Mouse (Mus musculus): ENCODE data around the gene Sft2d1. TPM values are rescaled to one million over a fixed set of nuclear protein-coding genes. Genes with fewer than 3 reads are reported as not detected.
A peak's percentile ranks its signal among the peaks of the same experiment; 100 is the strongest.

Sft2d1 gene
- polyA plus RNA-seq, 1 experiment from 2014 or later = 67.3 TPM

DNA sequence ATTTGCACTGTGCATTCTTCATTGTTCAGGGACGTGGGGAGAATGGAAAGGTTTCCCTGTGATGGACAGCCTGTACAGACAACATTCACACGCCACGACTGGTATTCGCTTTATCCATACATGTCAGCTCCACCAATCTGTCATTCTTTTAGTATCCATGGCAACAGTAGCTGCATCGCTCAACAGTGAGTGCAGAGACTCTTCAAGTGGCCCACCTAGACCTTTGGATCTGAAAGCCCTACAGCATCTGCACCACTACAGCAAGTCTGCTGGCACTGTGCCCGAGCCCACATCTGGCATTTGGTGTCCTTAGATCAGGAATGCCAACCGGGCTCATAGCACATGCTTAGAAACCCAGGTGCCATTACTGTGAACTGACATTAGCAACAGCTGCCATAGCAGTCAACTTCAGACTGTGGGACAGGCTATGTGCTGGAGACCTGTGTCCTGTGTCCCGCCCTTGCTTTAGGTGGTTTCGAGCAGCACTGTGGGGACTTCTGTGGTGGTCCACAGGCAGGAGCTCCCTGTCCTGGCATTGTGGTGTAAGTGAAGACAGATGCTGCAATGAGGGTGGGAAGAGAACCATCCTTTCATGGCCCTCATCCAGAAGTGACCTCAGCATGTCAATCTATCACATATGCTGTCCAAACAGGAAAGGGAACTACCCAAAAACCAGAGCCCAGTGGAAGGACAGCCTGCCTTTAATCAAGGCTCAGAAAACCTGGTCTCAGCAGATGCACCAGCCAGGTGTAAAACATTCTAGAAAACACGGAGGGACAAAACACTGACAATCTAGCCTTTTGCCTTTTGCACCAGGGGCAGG, 50.6 kb downstream of the Sft2d1 start:
- H3K9me3 ChIP-seq (ENCODE audit: control insufficient read depth, low read length) = no peaks in the 10 kb centered on the region
- ATAC-seq (ENCODE audit: insufficient read depth, low FRiP score, low TSS enrichment) (no peak), DNase-seq (ENCODE audit: low spot score) (no peak)
- no peaks in the 10 kb centered on the region for H3K36me3 ChIP-seq (ENCODE audit: control insufficient read depth, insufficient read depth, low read length)
- no peak overlapping the region for H3K27ac ChIP-seq (ENCODE audit: low read depth, low read length)
- WGBS = 81% methylated on average over 10 of the region's 10 CpGs
- no peaks in the 10 kb centered on the region for H3K27me3 ChIP-seq (ENCODE audit: control insufficient read depth, insufficient read depth, low read length)
- H3K4me2 ChIP-seq (ENCODE audit: low read depth) = no peak overlapping the region
- H3K4me3 ChIP-seq (ENCODE audit: low read depth, low read length) = no peak overlapping the region
- H3K4me1 ChIP-seq (ENCODE audit: control insufficient read depth, insufficient read depth, low read length) = no peaks in the 10 kb centered on the region
- no peak overlapping the region for H3K9ac ChIP-seq (ENCODE audit: low read length)

DNA sequence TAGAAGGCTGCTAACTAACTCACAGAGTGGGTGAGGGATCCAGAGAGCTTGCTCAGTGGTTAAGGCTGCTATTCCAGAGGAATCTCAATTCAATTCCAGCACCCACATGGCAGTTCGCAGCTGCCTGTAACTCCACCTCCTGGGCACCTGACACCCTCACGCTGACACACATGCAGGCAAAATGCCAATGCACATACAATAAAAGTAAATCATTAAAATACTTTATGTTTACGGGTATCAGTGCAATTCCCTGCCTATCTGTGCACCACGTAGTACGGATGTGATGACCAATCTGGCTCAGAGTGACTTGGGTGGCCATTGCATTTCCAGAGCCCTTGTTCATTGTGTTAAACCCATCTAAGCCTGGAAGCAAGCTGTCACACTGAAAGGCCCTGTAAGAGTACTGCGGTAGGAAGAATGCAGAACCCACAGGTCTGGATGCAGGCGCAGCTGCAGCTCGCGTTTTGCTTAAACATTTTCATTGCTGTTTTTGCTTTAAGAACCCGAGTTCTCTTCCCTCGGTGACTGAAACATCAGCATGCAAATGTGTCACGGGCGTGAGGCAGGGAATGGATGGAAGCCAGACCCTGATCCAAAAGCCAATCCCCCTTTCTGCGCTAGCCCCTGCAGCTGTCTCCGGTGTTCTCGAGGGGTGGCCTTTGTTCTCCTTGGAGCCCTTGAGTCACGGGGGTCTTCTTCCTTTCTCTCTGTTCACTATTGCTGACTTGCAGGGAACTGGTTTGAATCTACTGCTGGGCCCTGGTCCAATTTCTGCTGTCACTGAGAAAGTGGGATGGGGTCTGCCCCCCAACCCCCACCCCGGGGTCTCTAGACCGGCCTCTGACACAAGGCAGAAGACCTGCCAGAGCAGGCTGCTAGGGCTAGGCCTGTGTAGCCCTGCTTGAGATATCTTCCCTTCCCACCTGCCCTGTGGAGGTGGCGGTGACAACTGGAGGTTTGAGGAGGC, 56.9 kb downstream of the Sft2d1 start:
- Histone ChIP-seq H3K36me3 (ENCODE audit: control insufficient read depth, insufficient read depth, low read length) (no peaks in the 10 kb centered on the region), H3K9me3 (ENCODE audit: control insufficient read depth, low read length) (no peaks in the 10 kb centered on the region), H3K9ac (ENCODE audit: low read length) (peak overlapping the region; percentile 52), H3K27ac (ENCODE audit: low read depth, low read length) (peak overlapping the region; percentile 72), H3K4me1 (ENCODE audit: control insufficient read depth, insufficient read depth, low read length) (peaks cover 29% of the 10 kb centered on the region; the same call in 1 of the 2 replicates), H3K4me2 (ENCODE audit: low read depth) (peak overlapping the region; percentile 24; the same call in 1 of the 2 replicates), H3K27me3 (ENCODE audit: control insufficient read depth, insufficient read depth, low read length) (no peaks in the 10 kb centered on the region), H3K4me3 (ENCODE audit: low read depth, low read length) (no peak overlapping the region)
- WGBS = 27% methylated on average over 20 of the region's 20 CpGs
- peak; percentile 13; the same call in 1 of the 2 replicates for ATAC-seq (ENCODE audit: insufficient read depth, low FRiP score, low TSS enrichment)
- peak; percentile 54 for DNase-seq (ENCODE audit: low spot score)

DNA sequence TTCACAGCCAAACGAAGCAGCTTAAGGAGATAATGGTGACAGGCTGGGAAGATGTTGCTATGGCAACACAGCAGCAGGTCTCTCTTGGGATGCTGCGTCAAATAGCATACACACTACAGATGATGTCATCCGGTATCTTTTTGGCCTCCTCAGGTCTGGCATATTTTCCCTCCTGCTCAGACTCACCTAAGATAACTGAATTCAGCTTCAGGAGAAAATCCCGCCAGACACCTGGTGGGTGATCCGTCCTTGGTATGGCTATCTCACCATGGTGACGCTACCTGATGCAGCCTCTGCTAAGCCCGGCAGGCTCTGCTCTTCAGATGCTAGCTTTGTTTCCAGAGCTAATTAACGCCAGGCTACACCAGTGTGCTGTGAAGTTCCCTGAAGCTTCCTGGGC, 57.7 kb downstream of the Sft2d1 start:
- H3K9ac ChIP-seq (ENCODE audit: low read length) = no peak overlapping the region

DNA sequence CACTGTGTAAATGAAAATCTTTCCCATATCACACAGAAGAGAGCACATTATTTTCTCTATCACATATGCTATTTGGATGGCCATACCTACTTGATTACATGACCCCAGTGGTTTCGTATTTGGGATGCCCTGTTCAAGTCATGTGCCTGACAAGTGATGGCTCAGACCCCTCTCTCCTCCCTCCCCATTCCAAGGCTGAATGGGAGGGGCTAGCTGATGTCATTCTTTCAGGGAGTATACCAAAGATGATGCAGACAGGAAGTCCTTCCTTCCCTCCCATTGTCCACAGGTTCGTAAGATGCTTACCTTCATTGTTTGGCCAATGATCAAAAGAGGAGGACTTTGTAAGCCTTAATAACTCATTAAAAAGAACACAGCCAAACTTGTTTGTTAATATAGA, 58.3 kb downstream of the Sft2d1 start:
- H3K4me2 ChIP-seq (ENCODE audit: low read depth) = no peak overlapping the region

More for the DNA sequence above, 57.7 kb downstream of the Sft2d1 start:
- Histone ChIP-seq H3K27ac (ENCODE audit: low read depth, low read length) (peak overlapping the region; percentile 57), H3K27me3 (ENCODE audit: control insufficient read depth, insufficient read depth, low read length) (no peaks in the 10 kb centered on the region), H3K36me3 (ENCODE audit: control insufficient read depth, insufficient read depth, low read length) (no peaks in the 10 kb centered on the region), H3K4me3 (ENCODE audit: low read depth, low read length) (no peak overlapping the region), H3K4me1 (ENCODE audit: control insufficient read depth, insufficient read depth, low read length) (peaks cover 29% of the 10 kb centered on the region; the same call in 1 of the 2 replicates), H3K4me2 (ENCODE audit: low read depth) (no peak overlapping the region), H3K9me3 (ENCODE audit: control insufficient read depth, low read length) (no peaks in the 10 kb centered on the region)
- DNase-seq (ENCODE audit: low spot score) (peak; percentile 61), ATAC-seq (ENCODE audit: insufficient read depth, low FRiP score, low TSS enrichment) (0 out of 2 replicates have a peak, but pooled peaks have one; percentile 28)
- WGBS = 23% methylated on average over 8 of the region's 8 CpGs

DNA sequence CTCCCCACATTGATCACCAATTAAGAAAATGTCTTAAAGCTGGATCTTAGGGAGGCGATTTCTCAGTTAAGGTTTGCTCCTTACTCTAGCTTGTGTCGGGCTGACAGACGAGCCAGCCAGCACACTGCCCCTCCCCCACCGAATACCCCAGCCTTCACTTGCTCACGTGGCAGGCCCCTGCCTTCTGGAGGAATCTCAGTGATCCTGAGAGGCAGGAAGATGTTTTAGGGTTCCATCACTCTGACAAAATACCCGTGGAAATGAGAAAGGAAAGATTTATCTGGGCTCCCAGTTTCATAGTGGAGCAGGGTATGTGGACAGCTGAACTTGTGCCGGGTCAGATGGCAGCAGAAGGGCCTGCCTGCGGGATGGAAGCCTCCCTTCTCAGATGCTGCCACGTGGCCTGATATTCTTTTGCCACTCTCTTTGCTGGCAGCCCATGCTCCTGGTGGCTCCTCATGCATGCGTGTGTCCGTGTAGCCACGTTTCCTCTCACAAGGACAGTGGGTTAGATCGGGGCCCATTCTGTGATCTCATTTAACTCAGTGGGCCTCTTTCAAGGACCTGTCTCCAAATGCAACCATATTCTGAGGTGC, 59.8 kb downstream of the Sft2d1 start:
- Histone ChIP-seq H3K27ac (ENCODE audit: low read depth, low read length) (peak overlapping the region; percentile 94), H3K4me2 (ENCODE audit: low read depth) (no peak overlapping the region)

More for the DNA sequence above, 58.3 kb downstream of the Sft2d1 start:
- no peak overlapping the region for H3K4me3 ChIP-seq (ENCODE audit: low read depth, low read length)
- H3K9ac ChIP-seq (ENCODE audit: low read length) = no peak overlapping the region
- H3K4me1 ChIP-seq (ENCODE audit: control insufficient read depth, insufficient read depth, low read length) = peaks cover 29% of the 10 kb centered on the region; the same call in 1 of the 2 replicates
- 68% methylated on average over 2 of the region's 2 CpGs for WGBS
- no peak for ATAC-seq (ENCODE audit: insufficient read depth, low FRiP score, low TSS enrichment)
- DNase-seq (ENCODE audit: low spot score) = no peak
- no peak overlapping the region for H3K27ac ChIP-seq (ENCODE audit: low read depth, low read length)
- no peaks in the 10 kb centered on the region for H3K9me3 ChIP-seq (ENCODE audit: control insufficient read depth, low read length)
- H3K27me3 ChIP-seq (ENCODE audit: control insufficient read depth, insufficient read depth, low read length) = no peaks in the 10 kb centered on the region
- H3K36me3 ChIP-seq (ENCODE audit: control insufficient read depth, insufficient read depth, low read length) = no peaks in the 10 kb centered on the region

DNA sequence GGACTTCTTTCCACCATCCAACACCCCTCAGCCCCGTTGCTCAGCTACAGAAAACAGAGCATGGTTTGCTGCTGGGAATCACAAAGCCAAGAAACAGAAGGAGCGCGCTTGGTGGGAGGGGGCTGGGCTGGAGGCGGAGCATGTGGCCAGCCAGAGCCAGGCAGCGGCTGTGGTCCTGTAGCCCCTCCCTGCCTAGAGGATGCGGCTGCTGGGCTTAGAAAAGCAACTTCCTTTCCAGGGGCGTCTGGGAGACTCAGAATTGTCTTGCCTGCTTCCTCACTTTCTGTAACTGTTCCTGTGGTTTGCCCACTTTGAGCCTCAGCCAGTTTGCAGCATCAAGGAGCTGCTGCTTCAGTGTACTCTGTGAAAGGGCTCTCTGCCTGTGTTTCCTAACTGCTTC, 60.9 kb downstream of the Sft2d1 start:
- ATAC-seq (ENCODE audit: insufficient read depth, low FRiP score, low TSS enrichment) (peak; percentile 79), DNase-seq (ENCODE audit: low spot score) (peak; percentile 91)
- Histone ChIP-seq H3K9me3 (ENCODE audit: control insufficient read depth, low read length) (no peaks in the 10 kb centered on the region), H3K4me3 (ENCODE audit: low read depth, low read length) (peak overlapping the region; percentile 28), H3K36me3 (ENCODE audit: control insufficient read depth, insufficient read depth, low read length) (no peaks in the 10 kb centered on the region), H3K4me1 (ENCODE audit: control insufficient read depth, insufficient read depth, low read length) (peaks cover 29% of the 10 kb centered on the region; the same call in 1 of the 2 replicates), H3K4me2 (ENCODE audit: low read depth) (peak overlapping the region; percentile 58), H3K9ac (ENCODE audit: low read length) (peak overlapping the region; percentile 71), H3K27ac (ENCODE audit: low read depth, low read length) (peak overlapping the region; percentile 94), H3K27me3 (ENCODE audit: control insufficient read depth, insufficient read depth, low read length) (no peaks in the 10 kb centered on the region)
- WGBS = 0% methylated on average over 7 of the region's 7 CpGs

More for the DNA sequence above, 59.8 kb downstream of the Sft2d1 start:
- whole genome bisulfite sequencing = 28% methylated on average over 13 of the region's 13 CpGs
- ATAC-seq (ENCODE audit: insufficient read depth, low FRiP score, low TSS enrichment) = no peak
- Histone ChIP-seq H3K36me3 (ENCODE audit: control insufficient read depth, insufficient read depth, low read length) (no peaks in the 10 kb centered on the region), H3K9ac (ENCODE audit: low read length) (peak overlapping the region; percentile 2; the same call in 1 of the 2 replicates), H3K9me3 (ENCODE audit: control insufficient read depth, low read length) (no peaks in the 10 kb centered on the region), H3K4me1 (ENCODE audit: control insufficient read depth, insufficient read depth, low read length) (peaks cover 29% of the 10 kb centered on the region; the same call in 1 of the 2 replicates), H3K4me3 (ENCODE audit: low read depth, low read length) (no peak overlapping the region), H3K27me3 (ENCODE audit: control insufficient read depth, insufficient read depth, low read length) (no peaks in the 10 kb centered on the region)
- peak; percentile 62 for DNase-seq (ENCODE audit: low spot score)

DNA sequence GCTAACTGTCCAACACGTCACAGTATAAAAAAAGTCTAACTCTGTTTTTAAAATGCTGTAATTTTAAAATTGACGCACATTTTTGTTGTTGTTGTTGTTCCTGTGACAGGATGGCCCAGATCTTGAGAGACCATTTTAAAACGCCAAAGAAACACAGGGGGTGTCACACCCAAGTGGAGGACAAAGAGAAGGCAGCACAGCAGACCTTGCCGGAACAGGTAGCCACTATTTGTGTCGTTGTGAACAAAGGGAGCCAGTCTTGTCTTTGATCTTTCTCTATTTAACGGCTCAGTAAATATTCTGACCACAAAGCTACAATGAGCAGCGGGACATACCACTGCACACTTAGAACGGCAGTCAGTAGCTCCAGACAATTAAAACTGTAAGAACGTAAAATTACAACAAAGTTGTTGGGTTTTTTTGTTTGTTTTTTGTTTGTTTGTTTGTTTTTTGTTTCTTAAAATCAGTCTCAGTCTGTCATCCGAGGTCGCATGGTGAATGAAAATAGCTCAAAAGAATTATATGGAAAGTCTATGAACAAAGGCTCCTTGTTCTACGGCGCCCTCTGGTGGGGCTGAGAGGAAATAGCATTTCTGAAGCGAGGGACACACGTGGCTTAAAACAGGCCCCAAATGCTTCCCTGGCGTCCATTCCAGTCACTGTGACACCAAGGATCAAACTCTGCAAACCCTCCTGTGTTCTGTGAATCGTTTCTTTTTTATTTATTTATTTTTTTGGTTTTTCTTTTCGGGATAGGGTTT, 61.6 kb downstream of the Sft2d1 start:
- H3K9me3 ChIP-seq (ENCODE audit: control insufficient read depth, low read length) = no peaks in the 10 kb centered on the region
- H3K9ac ChIP-seq (ENCODE audit: low read length) = peak overlapping the region; percentile 71
- DNase-seq (ENCODE audit: low spot score) (peak; percentile 82), ATAC-seq (ENCODE audit: insufficient read depth, low FRiP score, low TSS enrichment) (peak; percentile 45)
- peak overlapping the region; percentile 58 for H3K4me2 ChIP-seq (ENCODE audit: low read depth)
- no peaks in the 10 kb centered on the region for H3K27me3 ChIP-seq (ENCODE audit: control insufficient read depth, insufficient read depth, low read length)
- H3K4me1 ChIP-seq (ENCODE audit: control insufficient read depth, insufficient read depth, low read length) = peaks cover 25% of the 10 kb centered on the region; the same call in 1 of the 2 replicates
- no peaks in the 10 kb centered on the region for H3K36me3 ChIP-seq (ENCODE audit: control insufficient read depth, insufficient read depth, low read length)
- H3K4me3 ChIP-seq (ENCODE audit: low read depth, low read length) = peak overlapping the region; percentile 28
- 2% methylated on average over 18 of the region's 18 CpGs for WGBS
- peak overlapping the region; percentile 94 for H3K27ac ChIP-seq (ENCODE audit: low read depth, low read length)

Data from neural tube, embryonic 11.5 days (tissue).